Mouse (Mus musculus) midbrain, embryonic 15.5 days (tissue): ENCODE measurements around the gene Foxp1. TPM values are rescaled to one million over a fixed set of nuclear protein-coding genes. Genes with fewer than 3 reads are reported as not detected.

ENCODE experiments used
- ATAC-seq: fragments of 200-750 bp; cut with Nextera tagmentation; replicated peaks from 2 replicates; pipeline ENCODE4 v1.8.0; 2017; ENCODE audit warnings: moderate TSS enrichment
- H3K27ac ChIP-seq: fragments of 300-500 bp; sonication (generic); 2 replicates; pipeline ENCODE4 v1.5.1; 2015; ENCODE audit warnings: mild to moderate bottlenecking, inconsistent platforms
- H3K27me3 ChIP-seq: fragments of 300-500 bp; sonication (generic); replicated peaks from 2 replicates; pipeline ENCODE4 v1.6.1; 2015; ENCODE audit warnings: inconsistent platforms
- H3K36me3 ChIP-seq: fragments of 300-500 bp; sonication (generic); replicated peaks from 2 replicates; pipeline ENCODE4 v1.6.1; 2015; ENCODE audit warnings: inconsistent platforms
- H3K4me1 ChIP-seq: fragments of 300-500 bp; sonication (generic); 2 replicates; pipeline ENCODE4 v1.6.1; 2015; ENCODE audit warnings: inconsistent platforms
- H3K4me2 ChIP-seq: fragments of 300-500 bp; sonication (generic); 2 replicates; pipeline ENCODE4 v1.6.1; 2015; ENCODE audit warnings: inconsistent platforms, mild to moderate bottlenecking, moderate library complexity
- H3K4me3 ChIP-seq: fragments of 300-500 bp; sonication (generic); 2 replicates; pipeline ENCODE4 v1.5.1; 2015; ENCODE audit warnings: mild to moderate bottlenecking, inconsistent platforms
- H3K9ac ChIP-seq: fragments of 300-500 bp; sonication (generic); 2 replicates; pipeline ENCODE4 v1.6.1; 2015; ENCODE audit warnings: mild to moderate bottlenecking, inconsistent platforms
- H3K9me3 ChIP-seq: fragments of 300-500 bp; sonication (generic); 2 replicates; pipeline ENCODE4 v1.6.1; 2016; ENCODE audit warnings: inconsistent platforms
- WGBS: fragments of 180-500 bp; shearing (Covaris S2); methylation state at CpG from one replicate; pipeline ENCODE4 v1.1.7; 2015; ENCODE audit warnings: mixed read lengths; 5-methylcytosine and 5-hydroxymethylcytosine counted together
- polyA plus RNA-seq: library from polyadenylated mRNA; unstranded; fragments of >200 nt; fragmentation: Nextera tagmentation; extraction: Ambion mirVana; gene quantifications from 2 replicates; pipeline ENCODE4 v1.2.1, GENCODE M21; 2015

Gene Foxp1
- polyA plus RNA-seq, 1 experiment from 2014 or later = 84.1 TPM

GRCm38 (mm10) chr6:99111856-99112255 is 410.7 kb downstream of the Foxp1 start:
- WGBS = 84% methylated on average over 4 of the region's 4 CpGs
- no peak for ATAC-seq
- Histone ChIP-seq H3K36me3 (no peaks in the 10 kb centered on the region), H3K4me1 (no peaks in the 10 kb centered on the region), H3K27me3 (no peaks in the 10 kb centered on the region), H3K27ac (no peak overlapping the region), H3K9me3 (no peaks in the 10 kb centered on the region), H3K4me3 (no peak overlapping the region), H3K9ac (no peak overlapping the region), H3K4me2 (no peak overlapping the region)

GRCm38 (mm10) chr6:99108417-99108816 is 414.1 kb downstream of the Foxp1 start:
- whole genome bisulfite sequencing = 75% methylated on average over 4 of the region's 4 CpGs
- H3K9ac ChIP-seq = no peak overlapping the region
- no peak for ATAC-seq

GRCm38 (mm10) chr6:99107674-99108073 is 414.8 kb downstream of the Foxp1 start:
- Histone ChIP-seq H3K27me3 (no peaks in the 10 kb centered on the region), H3K4me3 (no peak overlapping the region), H3K36me3 (no peaks in the 10 kb centered on the region), H3K4me2 (no peak overlapping the region), H3K9me3 (no peaks in the 10 kb centered on the region), H3K9ac (no peak overlapping the region), H3K4me1 (peaks cover 11% of the 10 kb centered on the region), H3K27ac (no peak overlapping the region)
- no peak for ATAC-seq
- 96% methylated on average over 6 of the region's 6 CpGs for WGBS

More at GRCm38 (mm10) chr6:99108417-99108816, 414.1 kb downstream of the Foxp1 start:
- peaks cover 11% of the 10 kb centered on the region for H3K4me1 ChIP-seq
- no peaks in the 10 kb centered on the region for H3K36me3 ChIP-seq
- H3K4me2 ChIP-seq = no peak overlapping the region
- H3K27ac ChIP-seq = no peak overlapping the region
- H3K27me3 ChIP-seq = no peaks in the 10 kb centered on the region
- H3K9me3 ChIP-seq = no peaks in the 10 kb centered on the region
- no peak overlapping the region for H3K4me3 ChIP-seq

- no peak overlapping the region for H3K9ac ChIP-seq
- WGBS = 94% methylated on average over 6 of the region's 6 CpGs
- H3K4me2 ChIP-seq = no peak overlapping the region
- H3K4me3 ChIP-seq = no peak overlapping the region
- H3K27ac ChIP-seq = no peak overlapping the region
- no peaks in the 10 kb centered on the region for H3K36me3 ChIP-seq
- no peak for ATAC-seq
- H3K4me1 ChIP-seq = peaks cover 11% of the 10 kb centered on the region
- no peaks in the 10 kb centered on the region for H3K9me3 ChIP-seq
- no peaks in the 10 kb centered on the region for H3K27me3 ChIP-seq
Measured at GRCm38 (mm10) chr6:99107081-99107482, 415.4 kb downstream of the Foxp1 start.

- ATAC-seq = no peak
- no peak overlapping the region for H3K9ac ChIP-seq
- no peaks in the 10 kb centered on the region for H3K9me3 ChIP-seq
- H3K4me1 ChIP-seq = peaks cover 18% of the 10 kb centered on the region
- no peak overlapping the region for H3K27ac ChIP-seq
- no peaks in the 10 kb centered on the region for H3K27me3 ChIP-seq
- no peak overlapping the region for H3K4me3 ChIP-seq
- no peaks in the 10 kb centered on the region for H3K36me3 ChIP-seq
- WGBS = 78% methylated on average over 4 of the region's 4 CpGs
- no peak overlapping the region for H3K4me2 ChIP-seq
Measured at GRCm38 (mm10) chr6:99105979-99106378, 416.5 kb downstream of the Foxp1 start.

- ATAC-seq = no peak
- no peaks in the 10 kb centered on the region for H3K9me3 ChIP-seq
- no peak overlapping the region for H3K4me3 ChIP-seq
- 48% methylated on average over 7 of the region's 7 CpGs for WGBS
- no peaks in the 10 kb centered on the region for H3K27me3 ChIP-seq
- H3K9ac ChIP-seq = no peak overlapping the region
- H3K4me1 ChIP-seq = peaks cover 18% of the 10 kb centered on the region
- H3K4me2 ChIP-seq = no peak overlapping the region
- no peak overlapping the region for H3K27ac ChIP-seq
- H3K36me3 ChIP-seq = no peaks in the 10 kb centered on the region
Measured at GRCm38 (mm10) chr6:99104446-99104845, 418.1 kb downstream of the Foxp1 start.

- H3K4me3 ChIP-seq = no peak overlapping the region
- H3K27ac ChIP-seq = no peak overlapping the region
- H3K4me1 ChIP-seq = peaks cover 18% of the 10 kb centered on the region
- no peak overlapping the region for H3K4me2 ChIP-seq
- no peaks in the 10 kb centered on the region for H3K9me3 ChIP-seq
- ATAC-seq = no peak
- no peaks in the 10 kb centered on the region for H3K36me3 ChIP-seq
- H3K9ac ChIP-seq = no peak overlapping the region
- 40% methylated on average over 3 of the region's 3 CpGs for WGBS
- H3K27me3 ChIP-seq = no peaks in the 10 kb centered on the region
Measured at GRCm38 (mm10) chr6:99103911-99104310, 418.6 kb downstream of the Foxp1 start.

- Histone ChIP-seq H3K4me2 (no peak overlapping the region), H3K27me3 (no peaks in the 10 kb centered on the region; the same call in 1 of the 2 replicates), H3K4me1 (peaks cover 27% of the 10 kb centered on the region), H3K36me3 (no peaks in the 10 kb centered on the region), H3K9ac (no peak overlapping the region), H3K27ac (no peak overlapping the region), H3K4me3 (no peak overlapping the region), H3K9me3 (no peaks in the 10 kb centered on the region)
- WGBS = 7% methylated on average over 6 of the region's 6 CpGs
- no peak for ATAC-seq
Measured at GRCm38 (mm10) chr6:99101489-99101908, 421.0 kb downstream of the Foxp1 start.

GRCm38 (mm10) chr6:99100331-99100730 is 422.2 kb downstream of the Foxp1 start:
- 64% methylated on average over 5 of the region's 5 CpGs for WGBS
- peaks cover 39% of the 10 kb centered on the region for H3K4me1 ChIP-seq
- ATAC-seq = no peak
- no peak overlapping the region for H3K4me3 ChIP-seq
- H3K36me3 ChIP-seq = no peaks in the 10 kb centered on the region
- no peaks in the 10 kb centered on the region for H3K9me3 ChIP-seq
- no peak overlapping the region for H3K27ac ChIP-seq
- no peaks in the 10 kb centered on the region; the same call in 1 of the 2 replicates for H3K27me3 ChIP-seq
- no peak overlapping the region for H3K4me2 ChIP-seq
- H3K9ac ChIP-seq = no peak overlapping the region

GRCm38 (mm10) chr6:99099781-99100180 is 422.7 kb downstream of the Foxp1 start:
- no peak overlapping the region for H3K27ac ChIP-seq
- H3K4me1 ChIP-seq = peaks cover 42% of the 10 kb centered on the region
- no peak overlapping the region for H3K4me3 ChIP-seq
- no peak for ATAC-seq
- no peak overlapping the region for H3K9ac ChIP-seq
- H3K27me3 ChIP-seq = no peaks in the 10 kb centered on the region; the same call in 1 of the 2 replicates
- H3K4me2 ChIP-seq = no peak overlapping the region
- 70% methylated on average over 4 of the region's 4 CpGs for WGBS
- no peaks in the 10 kb centered on the region for H3K9me3 ChIP-seq
- H3K36me3 ChIP-seq = no peaks in the 10 kb centered on the region

GRCm38 (mm10) chr6:99097191-99097590 is 425.3 kb downstream of the Foxp1 start:
- H3K9ac ChIP-seq = no peak overlapping the region
- 22% methylated on average over 7 of the region's 7 CpGs for WGBS
- ATAC-seq = peak; percentile 21

GRCm38 (mm10) chr6:99096776-99097166 is 425.8 kb downstream of the Foxp1 start:
- WGBS = 51% methylated on average over 7 of the region's 7 CpGs
- Histone ChIP-seq H3K4me1 (peaks cover 29% of the 10 kb centered on the region), H3K27me3 (no peaks in the 10 kb centered on the region; the same call in 1 of the 2 replicates), H3K4me3 (no peak overlapping the region), H3K9ac (no peak overlapping the region), H3K27ac (no peak overlapping the region), H3K4me2 (0 out of 2 replicates have a peak overlapping the region, but pooled peaks have one; percentile 9), H3K36me3 (no peaks in the 10 kb centered on the region), H3K9me3 (no peaks in the 10 kb centered on the region)
- no peak for ATAC-seq

More at GRCm38 (mm10) chr6:99097191-99097590, 425.3 kb downstream of the Foxp1 start:
- no peaks in the 10 kb centered on the region for H3K36me3 ChIP-seq
- no peaks in the 10 kb centered on the region for H3K9me3 ChIP-seq
- no peak overlapping the region for H3K4me3 ChIP-seq
- no peaks in the 10 kb centered on the region; the same call in 1 of the 2 replicates for H3K27me3 ChIP-seq
- H3K27ac ChIP-seq = no peak overlapping the region
- peaks cover 31% of the 10 kb centered on the region for H3K4me1 ChIP-seq
- peak overlapping the region; percentile 9; the same call in 1 of the 2 replicates for H3K4me2 ChIP-seq

GRCm38 (mm10) chr6:99096105-99096775 is 426.3 kb downstream of the Foxp1 start:
- H3K36me3 ChIP-seq = no peaks in the 10 kb centered on the region
- WGBS = 31% methylated on average over 12 of the region's 12 CpGs
- peaks cover 24% of the 10 kb centered on the region for H3K4me1 ChIP-seq
- no peaks in the 10 kb centered on the region for H3K9me3 ChIP-seq
- no peak overlapping the region for H3K4me3 ChIP-seq
- no peaks in the 10 kb centered on the region; the same call in 1 of the 2 replicates for H3K27me3 ChIP-seq
- peak overlapping the region; percentile 29; the same call in 1 of the 2 replicates for H3K4me2 ChIP-seq
- H3K27ac ChIP-seq = no peak overlapping the region
- H3K9ac ChIP-seq = no peak overlapping the region
- no peak for ATAC-seq
